ENCODE assay signal across 8 mouse cellular contexts in genomic region chr10:120477501-120477900, GRCm38 (mm10). TPM values are rescaled to one million over a fixed set of nuclear protein-coding genes. Genes with fewer than 3 reads are reported as not detected.
DNase-seq lines count a peak whose midpoint lies in the region; ATAC-seq and TF ChIP-seq lines count a peak whose summit lies in the region.

No protein-coding gene starts in this region.

- H3K27ac ChIP-seq in lung, embryonic 15.5 days: peak overlapping the region; percentile 93
- H3K27ac ChIP-seq in brown adipose tissue, adult 24 weeks (replicated peaks; ENCODE audit: low read depth, low read length): no peak overlapping the region
- H3K27ac ChIP-seq in hindbrain, embryonic 10.5 days: peak overlapping the region; percentile 99
- H3K27ac ChIP-seq in liver, embryonic 13.5 days: no peak overlapping the region
- H3K27ac ChIP-seq in stomach, embryonic 14.5 days (ENCODE audit: low read length): peak overlapping the region; percentile 97
- H3K27ac ChIP-seq in left cerebral cortex, adult 2 months: no peak overlapping the region

- no peak for TF ChIP-seq CTCF in left cerebral cortex, adult 2 months (IDR thresholded peaks at IDR 0.05)

- H3K36me3 ChIP-seq in lung, embryonic 15.5 days: no peaks in the 10 kb centered on the region
- no peaks in the 10 kb centered on the region for H3K36me3 ChIP-seq in hindbrain, embryonic 10.5 days
- H3K36me3 ChIP-seq in liver, embryonic 13.5 days: no peaks in the 10 kb centered on the region
- no peaks in the 10 kb centered on the region for H3K36me3 ChIP-seq in stomach, embryonic 14.5 days (ENCODE audit: control insufficient read depth, insufficient read depth, low read length)

- H3K27me3 ChIP-seq in lung, embryonic 15.5 days: no peaks in the 10 kb centered on the region
- no peaks in the 10 kb centered on the region for H3K27me3 ChIP-seq in hindbrain, embryonic 10.5 days (ENCODE audit: insufficient read depth, poor library complexity, severe bottlenecking)
- H3K27me3 ChIP-seq in liver, embryonic 13.5 days: peaks cover 68% of the 10 kb centered on the region
- no peaks in the 10 kb centered on the region for H3K27me3 ChIP-seq in stomach, embryonic 14.5 days (ENCODE audit: control insufficient read depth, insufficient read depth, low read length)

- no peaks in the 10 kb centered on the region for H3K9me3 ChIP-seq in lung, embryonic 15.5 days
- no peaks in the 10 kb centered on the region for H3K9me3 ChIP-seq in hindbrain, embryonic 10.5 days
- no peaks in the 10 kb centered on the region for H3K9me3 ChIP-seq in liver, embryonic 13.5 days (replicated peaks)
- no peaks in the 10 kb centered on the region for H3K9me3 ChIP-seq in stomach, embryonic 14.5 days (ENCODE audit: control insufficient read depth, low read depth, low read length)

- H3K4me3 ChIP-seq in lung, embryonic 15.5 days: peak overlapping the region; percentile 72
- H3K4me3 ChIP-seq in brown adipose tissue, adult 24 weeks (ENCODE audit: insufficient read depth, low read depth, low read length): 0 out of 2 replicates have a peak overlapping the region, but pooled peaks have one; percentile 24
- peak overlapping the region; percentile 90 for H3K4me3 ChIP-seq in hindbrain, embryonic 10.5 days
- peak overlapping the region; percentile 65 for H3K4me3 ChIP-seq in liver, embryonic 13.5 days (replicated peaks)
- peak overlapping the region; percentile 88 for H3K4me3 ChIP-seq in stomach, embryonic 14.5 days (ENCODE audit: low read depth, low read length)
- no peak overlapping the region for H3K4me3 ChIP-seq in left cerebral cortex, adult 2 months

- peak overlapping the region; percentile 98 for H3K4me2 ChIP-seq in lung, embryonic 15.5 days
- H3K4me2 ChIP-seq in liver, embryonic 13.5 days: peak overlapping the region; percentile 77
- peak overlapping the region; percentile 92 for H3K4me2 ChIP-seq in stomach, embryonic 14.5 days (replicated peaks; ENCODE audit: low read depth, low read length)

- ATAC-seq in lung, embryonic 15.5 days (ENCODE audit: borderline replicate concordance, extremely low read depth, low FRiP score, low TSS enrichment): no peak
- ATAC-seq in liver, embryonic 13.5 days (ENCODE audit: low read depth): no peak
- ATAC-seq in stomach, embryonic 14.5 days (ENCODE audit: insufficient number of reproducible peaks, insufficient read depth, low FRiP score, low read depth): no peak; the same call in 1 of the 2 replicates

- H3K4me1 ChIP-seq in lung, embryonic 15.5 days: peaks cover 19% of the 10 kb centered on the region
- peaks cover 13% of the 10 kb centered on the region for H3K4me1 ChIP-seq in brown adipose tissue, adult 24 weeks (ENCODE audit: control insufficient read depth, insufficient read depth, insufficient read length, low read length)
- H3K4me1 ChIP-seq in hindbrain, embryonic 10.5 days (replicated peaks): peaks cover 49% of the 10 kb centered on the region
- peaks cover 10% of the 10 kb centered on the region; the same call in 1 of the 2 replicates for H3K4me1 ChIP-seq in liver, embryonic 13.5 days (replicated peaks)
- 0 out of 2 replicates have a peak, but pooled peaks cover 6% of the 10 kb centered on the region for H3K4me1 ChIP-seq in stomach, embryonic 14.5 days (ENCODE audit: control insufficient read depth, insufficient read depth, low read length)

- H3K9ac ChIP-seq in lung, embryonic 15.5 days: peak overlapping the region; percentile 70
- peak overlapping the region; percentile 74; the same call in 1 of the 2 replicates for H3K9ac ChIP-seq in liver, embryonic 13.5 days
- peak overlapping the region; percentile 87 for H3K9ac ChIP-seq in stomach, embryonic 14.5 days (replicated peaks; ENCODE audit: low read depth, low read length)

- DNase-seq in lung, postnatal 25 days (ENCODE audit: low spot score): no peak
- peak; percentile 54 for DNase-seq in hindbrain, embryonic 10.5 days (ENCODE audit: low spot score)
- no peak for DNase-seq in liver, embryonic 13.5 days
- DNase-seq in urinary bladder, postnatal 14 days (ENCODE audit: low spot score): no peak
- DNase-seq in left cerebral cortex, adult 2 months (ENCODE audit: extremely low spot score in 1 of 2, low spot score in 2 of 2): no peak

- WGBS in lung, embryonic 15.5 days: under 1% methylated on average over 21 of the region's 21 CpGs
- WGBS in hindbrain, embryonic 10.5 days: under 1% methylated on average over 21 of the region's 21 CpGs
- under 1% methylated on average over 21 of the region's 21 CpGs for WGBS in liver, embryonic 13.5 days (ENCODE audit: insufficient replicate concordance)
- under 1% methylated on average over 21 of the region's 21 CpGs for WGBS in stomach, embryonic 14.5 days

- intact Hi-C loops in left cerebral cortex, adult 2 months (cut with DNase I): loop anchor here (5.0 kb wide), 2 partner anchors 50 to 75 kb away; no protein-coding TSS in a partner anchor

RNA-seq across cellular contexts. Expression of gene Hmga2, which starts 1.2 kb away (rescaled TPM):
- 7.8 and 8.7 TPM in 2 replicates for polyA plus RNA-seq in lung, embryonic 15.5 days (2015; fragmentation: Nextera tagmentation; extraction: Ambion mirVana)
- not detected in 2 replicates for polyA plus RNA-seq in brown adipose tissue, adult 24 weeks (2012; ENCODE audit: insufficient read depth, insufficient read length, missing spikeins)
- 30.6 and 49.7 TPM in 2 replicates for polyA plus RNA-seq in hindbrain, embryonic 10.5 days (2016; fragmentation: Nextera tagmentation; extraction: Ambion mirVana)
- 7.5 and 7.6 TPM in 2 replicates for polyA plus RNA-seq in liver, embryonic 13.5 days (2015; fragmentation: Nextera tagmentation; extraction: Ambion mirVana)
- polyA plus RNA-seq in stomach, embryonic 14.5 days (2014; fragmentation: Nextera tagmentation; extraction: Ambion mirVana): 54.3 and 57.8 TPM in 2 replicates
- under 1 TPM; 0.25 to 0.26 TPM for total RNA-seq in left cerebral cortex, adult 2 months (2021)

Comparison
In these comparisons a context has a peak if more than half of its experiments do, and no peak if none do; other contexts are left out.
1. H3K27ac ChIP-seq: peak in lung, embryonic 15.5 days (single experiment), hindbrain, embryonic 10.5 days (single experiment) and stomach, embryonic 14.5 days (single experiment); none in brown adipose tissue, adult 24 weeks (single experiment), liver, embryonic 13.5 days (single experiment) and left cerebral cortex, adult 2 months (single experiment).
2. Peak in every context shown above with its lines, with median percentiles within 50 percentile points of each other: H3K4me2 ChIP-seq and H3K9ac ChIP-seq.